Mouse (Mus musculus): Measurements from ENCODE around the gene Dnm1.

DNA sequence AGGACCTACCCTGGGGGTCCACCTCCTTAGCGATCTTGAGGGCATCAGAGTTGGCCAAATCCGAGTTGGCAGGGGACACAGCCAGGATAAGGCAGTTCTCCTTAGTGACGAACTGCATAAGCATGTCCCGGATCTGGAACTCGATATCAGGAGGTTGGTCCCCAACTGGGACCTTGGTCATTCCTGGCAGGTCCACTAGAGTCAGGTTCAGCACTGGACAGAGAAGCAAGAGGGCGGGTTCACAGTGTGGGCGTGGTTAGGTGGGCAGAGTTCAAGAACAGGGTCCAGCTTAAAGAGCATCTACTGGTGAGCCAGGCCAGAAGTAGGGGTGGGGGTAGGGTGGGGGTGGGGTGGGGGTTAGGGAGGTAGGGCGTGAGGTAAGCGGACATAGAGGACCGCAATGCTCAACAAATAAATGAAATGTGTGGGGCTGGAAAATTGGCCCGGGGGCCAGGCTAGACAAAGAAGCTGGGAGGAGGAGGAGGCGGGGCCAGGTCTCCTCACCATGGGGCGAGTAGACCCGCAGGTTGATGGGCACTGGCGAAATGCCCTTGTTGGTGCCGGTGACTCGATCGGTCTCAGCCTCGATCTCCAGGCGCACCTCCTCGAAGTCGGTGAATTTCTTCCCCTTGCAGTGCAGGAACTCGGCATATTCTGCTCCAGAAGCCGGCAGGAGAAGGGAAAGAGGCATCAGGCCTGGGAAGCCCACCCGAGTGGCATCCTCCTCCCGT lies 13.1 kb downstream of the Dnm1 start:
- TF ChIP-seq CTCF (IDR thresholded peaks at IDR 0.05; ENCODE audit: low read depth) (no peak), EP300 (optimal IDR thresholded peaks at IDR 0.05) (no peak)

Data from stomach, postnatal 0 days (tissue).